28 mouse cellular contexts compared by ENCODE assay signal in the genomic region with DNA sequence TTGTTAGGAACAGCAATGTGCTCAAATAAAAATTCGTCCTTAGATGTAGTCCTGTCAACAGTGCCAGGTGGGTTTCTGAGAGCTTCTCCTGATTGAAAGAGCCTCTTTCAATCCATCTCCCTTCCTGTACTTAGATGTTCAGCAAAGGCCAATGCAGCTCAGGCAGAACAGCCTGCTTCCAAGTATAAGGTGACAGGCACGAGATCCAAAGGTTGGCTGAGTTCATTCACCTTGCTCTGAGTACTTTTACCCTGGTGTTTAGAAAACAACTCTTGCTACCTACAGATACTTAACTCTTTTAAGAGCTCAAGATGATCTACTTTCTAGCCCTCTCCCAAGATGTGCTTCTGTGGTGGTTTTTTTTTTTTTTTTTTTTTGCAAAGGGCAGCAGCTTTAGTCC. TPM values are rescaled to one million over a fixed set of nuclear protein-coding genes. Genes with fewer than 3 reads are reported as not detected.
DNase-seq lines count a peak whose midpoint lies in the region; ATAC-seq and TF ChIP-seq lines count a peak whose summit lies in the region.
"Had no signal": no experiment of that assay in that cellular context is flagged by ENCODE, and none has a peak within 500 bp of the region (broad histone marks: within the 10 kb centered on the region; RNA-seq: fewer than 3 reads in every experiment).

No protein-coding gene starts in this region.

- no peak for TF ChIP-seq POLR2A in heart, adult 2 months (IDR thresholded peaks at IDR 0.05; ENCODE audit: insufficient read depth, low read depth, low read length)

- TF ChIP-seq EP300 in heart, adult 2 months (IDR thresholded peaks at IDR 0.05; ENCODE audit: insufficient read depth, low read depth, low read length) = 0 out of 2 replicates have a peak, but pooled peaks have one; percentile 33
- TF ChIP-seq EP300 in lung, postnatal 0 days (IDR thresholded peaks at IDR 0.05) = no peak

- H3K4me1 ChIP-seq in heart, adult 2 months (ENCODE audit: control insufficient read depth, insufficient read depth, low read length) = peaks cover 7% of the 10 kb centered on the region
- H3K4me1 ChIP-seq in heart, embryonic 12.5 days (replicated peaks) = peaks cover 12% of the 10 kb centered on the region
- H3K4me1 ChIP-seq in kidney, postnatal 0 days (replicated peaks; ENCODE audit: insufficient read depth, low read length) = 0 out of 2 replicates have a peak, but pooled peaks cover 3% of the 10 kb centered on the region
- 0 out of 2 replicates have a peak, but pooled peaks cover 5% of the 10 kb centered on the region for H3K4me1 ChIP-seq in intestine, embryonic 15.5 days (replicated peaks)
- no peaks in the 10 kb centered on the region for H3K4me1 ChIP-seq in midbrain, embryonic 10.5 days
- H3K4me1 ChIP-seq in lung, postnatal 0 days (ENCODE audit: insufficient read depth, low read depth, low read length) = no peaks in the 10 kb centered on the region
- H3K4me1 ChIP-seq: embryonic facial prominence, embryonic 10.5 days; embryonic facial prominence, embryonic 15.5 days; forebrain, embryonic 12.5 days; hindbrain, embryonic 10.5 days; stomach, embryonic 15.5 days had no signal

- no peaks in the 10 kb centered on the region for H3K9me3 ChIP-seq in heart, embryonic 12.5 days (replicated peaks)
- no peaks in the 10 kb centered on the region for H3K9me3 ChIP-seq in kidney, postnatal 0 days (replicated peaks; ENCODE audit: low read length)
- no peaks in the 10 kb centered on the region for H3K9me3 ChIP-seq in intestine, embryonic 15.5 days
- H3K9me3 ChIP-seq in midbrain, embryonic 10.5 days (replicated peaks) = no peaks in the 10 kb centered on the region
- no peaks in the 10 kb centered on the region for H3K9me3 ChIP-seq in lung, postnatal 0 days (ENCODE audit: low read length)
- H3K9me3 ChIP-seq: embryonic facial prominence, embryonic 10.5 days; embryonic facial prominence, embryonic 15.5 days; forebrain, embryonic 12.5 days; hindbrain, embryonic 10.5 days; stomach, embryonic 15.5 days had no signal

- H3K36me3 ChIP-seq in heart, adult 2 months (ENCODE audit: control insufficient read depth, insufficient read depth, low read length) = peaks cover 11% of the 10 kb centered on the region
- H3K36me3 ChIP-seq in heart, embryonic 12.5 days = no peaks in the 10 kb centered on the region
- no peaks in the 10 kb centered on the region for H3K36me3 ChIP-seq in kidney, postnatal 0 days (ENCODE audit: insufficient read depth, low read length)
- H3K36me3 ChIP-seq in intestine, embryonic 15.5 days = no peaks in the 10 kb centered on the region
- no peaks in the 10 kb centered on the region for H3K36me3 ChIP-seq in midbrain, embryonic 10.5 days
- no peaks in the 10 kb centered on the region for H3K36me3 ChIP-seq in lung, postnatal 0 days (ENCODE audit: insufficient read depth, low read length)
- H3K36me3 ChIP-seq: embryonic facial prominence, embryonic 10.5 days; embryonic facial prominence, embryonic 15.5 days; forebrain, embryonic 12.5 days; hindbrain, embryonic 10.5 days; stomach, embryonic 15.5 days had no signal

- no peak for DNase-seq in heart, adult 2 months
- peak; percentile 9 for DNase-seq in kidney, postnatal 0 days (ENCODE audit: low spot score)
- DNase-seq in kidney, postnatal 10 days = no peak
- peak; percentile 58 to 62 for DNase-seq in kidney, postnatal 36 days
- DNase-seq in midbrain, embryonic 10.5 days (ENCODE audit: low spot score) = no peak
- DNase-seq in lung, postnatal 0 days (ENCODE audit: low spot score) = no peak
- DNase-seq: adrenal gland, adult 2 months; adrenal gland, postnatal 36 days; cerebellum, adult 18-20 months; cerebellum, postnatal 25 days; forebrain, postnatal 0 days; heart, postnatal 14 days; layer of hippocampus, adult 9-11 months; liver, postnatal 0 days; lung, postnatal 10 days; midbrain, embryonic 14.5 days; right cerebral cortex, postnatal 14 days had no signal

- H3K4me3 ChIP-seq in heart, adult 2 months = no peak overlapping the region
- no peak overlapping the region for H3K4me3 ChIP-seq in heart, embryonic 12.5 days
- H3K4me3 ChIP-seq in kidney, postnatal 0 days (replicated peaks; ENCODE audit: low read depth, low read length) = no peak overlapping the region
- H3K4me3 ChIP-seq in intestine, embryonic 15.5 days (replicated peaks) = no peak overlapping the region
- H3K4me3 ChIP-seq in midbrain, embryonic 10.5 days = no peak overlapping the region
- no peak overlapping the region for H3K4me3 ChIP-seq in lung, postnatal 0 days (ENCODE audit: low read depth, low read length)
- H3K4me3 ChIP-seq: embryonic facial prominence, embryonic 10.5 days; embryonic facial prominence, embryonic 15.5 days; forebrain, embryonic 12.5 days; hindbrain, embryonic 10.5 days; stomach, embryonic 15.5 days had no signal

- H3K27me3 ChIP-seq in heart, adult 2 months (ENCODE audit: control insufficient read depth, insufficient read depth, low read length) = no peaks in the 10 kb centered on the region
- no peaks in the 10 kb centered on the region for H3K27me3 ChIP-seq in heart, embryonic 12.5 days (replicated peaks)
- no peaks in the 10 kb centered on the region for H3K27me3 ChIP-seq in kidney, postnatal 0 days (ENCODE audit: insufficient read depth, low read length)
- no peaks in the 10 kb centered on the region for H3K27me3 ChIP-seq in intestine, embryonic 15.5 days (replicated peaks)
- H3K27me3 ChIP-seq in midbrain, embryonic 10.5 days (ENCODE audit: low read depth, poor library complexity, severe bottlenecking) = no peaks in the 10 kb centered on the region
- H3K27me3 ChIP-seq in lung, postnatal 0 days (replicated peaks; ENCODE audit: insufficient read depth, low read length) = no peaks in the 10 kb centered on the region
- H3K27me3 ChIP-seq: embryonic facial prominence, embryonic 15.5 days; forebrain, embryonic 12.5 days; stomach, embryonic 15.5 days had no signal

- WGBS in heart, adult 2 months = 55% methylated on average over 2 of the region's 2 CpGs
- 77% methylated on average over 2 of the region's 2 CpGs for WGBS in heart, embryonic 12.5 days
- WGBS in kidney, postnatal 0 days = 70% methylated on average over 2 of the region's 2 CpGs
- WGBS in intestine, embryonic 15.5 days = 64% methylated on average over 2 of the region's 2 CpGs
- WGBS in midbrain, embryonic 10.5 days = 80% methylated on average over 2 of the region's 2 CpGs
- WGBS in lung, postnatal 0 days = 54% methylated on average over 2 of the region's 2 CpGs

- no peak overlapping the region for H3K9ac ChIP-seq in heart, adult 2 months (ENCODE audit: low read depth, low read length)
- H3K9ac ChIP-seq in heart, embryonic 12.5 days = no peak overlapping the region
- H3K9ac ChIP-seq in kidney, postnatal 0 days (ENCODE audit: low read depth, low read length) = no peak overlapping the region
- no peak overlapping the region for H3K9ac ChIP-seq in intestine, embryonic 15.5 days
- no peak overlapping the region for H3K9ac ChIP-seq in lung, postnatal 0 days (replicated peaks; ENCODE audit: low read depth)
- H3K9ac ChIP-seq: embryonic facial prominence, embryonic 15.5 days; forebrain, embryonic 12.5 days; forebrain, postnatal 0 days; liver, postnatal 0 days; stomach, embryonic 15.5 days had no signal

- peak overlapping the region; percentile 16; the same call in 1 of the 2 replicates for H3K27ac ChIP-seq in heart, adult 2 months
- H3K27ac ChIP-seq in heart, embryonic 12.5 days (ENCODE audit: poor library complexity, severe bottlenecking) = no peak overlapping the region
- no peak overlapping the region for H3K27ac ChIP-seq in kidney, postnatal 0 days
- 0 out of 2 replicates have a peak overlapping the region, but pooled peaks have one; percentile 32 for H3K27ac ChIP-seq in intestine, embryonic 15.5 days
- no peak overlapping the region for H3K27ac ChIP-seq in midbrain, embryonic 10.5 days (replicated peaks)
- no peak overlapping the region for H3K27ac ChIP-seq in lung, postnatal 0 days (ENCODE audit: low read length)
- H3K27ac ChIP-seq: embryonic facial prominence, embryonic 10.5 days; embryonic facial prominence, embryonic 15.5 days; forebrain, embryonic 12.5 days; hindbrain, embryonic 10.5 days; hindbrain, postnatal 0 days; macrophage; stomach, embryonic 15.5 days had no signal

- no peaks in the 10 kb centered on the region for H3K79me2 ChIP-seq in heart, adult 2 months (replicated peaks; ENCODE audit: control insufficient read depth, insufficient read depth, low read length)

- no peak for TF ChIP-seq CTCF in heart, adult 2 months (IDR thresholded peaks at IDR 0.05)
- no peak for TF ChIP-seq CTCF in kidney, postnatal 0 days (IDR thresholded peaks at IDR 0.05; ENCODE audit: low read depth)
- no peak for TF ChIP-seq CTCF in lung, postnatal 0 days (IDR thresholded peaks at IDR 0.05)

- no peak overlapping the region for H3K4me2 ChIP-seq in heart, embryonic 12.5 days
- H3K4me2 ChIP-seq in kidney, postnatal 0 days (ENCODE audit: low read length) = no peak overlapping the region
- no peak overlapping the region for H3K4me2 ChIP-seq in intestine, embryonic 15.5 days (replicated peaks)
- no peak overlapping the region for H3K4me2 ChIP-seq in lung, postnatal 0 days (replicated peaks; ENCODE audit: low read depth, low read length)
- H3K4me2 ChIP-seq: embryonic facial prominence, embryonic 15.5 days; forebrain, embryonic 12.5 days; liver, embryonic 11.5 days; stomach, embryonic 15.5 days had no signal

- no peak for ATAC-seq in heart, embryonic 12.5 days (ENCODE audit: insufficient number of reproducible peaks, low FRiP score)
- peak; percentile 59; the same call in 1 of the 2 replicates for ATAC-seq in kidney, postnatal 0 days (replicated peaks; ENCODE audit: low FRiP score, low read depth)
- ATAC-seq in intestine, embryonic 15.5 days = 0 out of 2 replicates have a peak, but pooled peaks have one; percentile 34
- no peak for ATAC-seq in lung, postnatal 0 days
- ATAC-seq: CD4-positive, CD25-positive, alpha-beta regulatory T cell, adult 4 months; forebrain, postnatal 0 days; hindbrain, postnatal 0 days; liver, postnatal 0 days had no signal

- intact Hi-C loops in heart, adult 2 months (cut with DNase I) = loop anchor here (2.0 kb wide), 1 partner anchor 56 kb away; the partner anchor contains the start of gene Gls

RNA-seq across cellular contexts. Expression of gene Gls, which starts 56.0 kb away (rescaled TPM):
- total RNA-seq in heart, adult 2 months (2021) = 10 to 100 TPM; 79.5 to 90.0 TPM
- 15.7 and 28.8 TPM in 2 replicates for polyA plus RNA-seq in heart, adult 2 months (2012; rRNA removed)
- 40.8 and 44.5 TPM in 2 replicates for polyA plus RNA-seq in heart, embryonic 12.5 days (2016; fragmentation: Nextera tagmentation; extraction: Ambion mirVana)
- 32.0 TPM in 2 replicates for polyA plus RNA-seq in kidney, postnatal 0 days (2015; fragmentation: Nextera tagmentation; extraction: Ambion mirVana)
- polyA plus RNA-seq in intestine, embryonic 15.5 days (2015; fragmentation: Nextera tagmentation; extraction: Ambion mirVana) = 34.8 and 39.5 TPM in 2 replicates
- polyA plus RNA-seq in midbrain, embryonic 10.5 days (2016; fragmentation: Nextera tagmentation; extraction: Ambion mirVana) = 13.8 and 14.0 TPM in 2 replicates
- 13.0 and 15.9 TPM in 2 replicates for polyA plus RNA-seq in lung, postnatal 0 days (2015; fragmentation: Nextera tagmentation; extraction: Ambion mirVana)

RNA-seq across cellular contexts. Expression of gene Stat1, which starts 57.8 kb away (rescaled TPM):
- 10 to 100 TPM; 27.7 to 30.6 TPM for total RNA-seq in heart, adult 2 months (2021)
- 24.1 and 29.8 TPM in 2 replicates for polyA plus RNA-seq in heart, adult 2 months (2012; rRNA removed)
- polyA plus RNA-seq in heart, embryonic 12.5 days (2016; fragmentation: Nextera tagmentation; extraction: Ambion mirVana) = 28.9 and 31.4 TPM in 2 replicates
- polyA plus RNA-seq in kidney, postnatal 0 days (2015; fragmentation: Nextera tagmentation; extraction: Ambion mirVana) = 32.4 and 36.9 TPM in 2 replicates
- polyA plus RNA-seq in intestine, embryonic 15.5 days (2015; fragmentation: Nextera tagmentation; extraction: Ambion mirVana) = 28.3 and 29.2 TPM in 2 replicates
- 11.2 and 14.6 TPM in 2 replicates for polyA plus RNA-seq in midbrain, embryonic 10.5 days (2016; fragmentation: Nextera tagmentation; extraction: Ambion mirVana)
- 36.3 and 39.3 TPM in 2 replicates for polyA plus RNA-seq in lung, postnatal 0 days (2015; fragmentation: Nextera tagmentation; extraction: Ambion mirVana)

Comparison
In these comparisons a context has a peak if more than half of its experiments do, and no peak if none do; other contexts are left out.
1. DNase-seq: peak in kidney, postnatal 0 days (single experiment) and kidney, postnatal 36 days (2 of 2); none in heart, adult 2 months (0 of 2), kidney, postnatal 10 days (single experiment), midbrain, embryonic 10.5 days (single experiment) and lung, postnatal 0 days (single experiment).
2. H3K27ac ChIP-seq: peak in heart, adult 2 months (single experiment) and intestine, embryonic 15.5 days (single experiment); none in heart, embryonic 12.5 days (single experiment), kidney, postnatal 0 days (single experiment), midbrain, embryonic 10.5 days (single experiment) and lung, postnatal 0 days (single experiment).
3. ATAC-seq: peak in kidney, postnatal 0 days (single experiment) and intestine, embryonic 15.5 days (single experiment); none in heart, embryonic 12.5 days (single experiment) and lung, postnatal 0 days (single experiment).